Mouse (Mus musculus) embryonic facial prominence, embryonic 15.5 days (tissue): ENCODE data around the gene Ids. TPM values are rescaled to one million over a fixed set of nuclear protein-coding genes. Genes with fewer than 3 reads are reported as not detected.

Source experiments
- ATAC-seq: fragments of 200-750 bp; cut with Nextera tagmentation; 2 replicates; pipeline ENCODE4 v1.8.0; 2017; ENCODE audit warnings: low read depth, moderate TSS enrichment; ENCODE audit not compliant: insufficient number of reproducible peaks, low FRiP score, low TSS enrichment
- H3K27ac ChIP-seq: fragments of 300-500 bp; sonication (generic); replicated peaks from 2 replicates; pipeline ENCODE4 v1.5.1; 2015; ENCODE audit warnings: mild to moderate bottlenecking, inconsistent platforms
- H3K27me3 ChIP-seq: fragments of 300-500 bp; sonication (generic); 2 replicates; pipeline ENCODE4 v1.6.1; 2015; ENCODE audit warnings: inconsistent platforms
- H3K36me3 ChIP-seq: fragments of 300-500 bp; sonication (generic); 2 replicates; pipeline ENCODE4 v1.6.1; 2015; ENCODE audit warnings: mild to moderate bottlenecking, inconsistent platforms
- H3K4me1 ChIP-seq: fragments of 300-500 bp; sonication (generic); 2 replicates; pipeline ENCODE4 v1.6.1; 2015; ENCODE audit warnings: inconsistent platforms
- H3K4me2 ChIP-seq: fragments of 300-500 bp; sonication (generic); replicated peaks from 2 replicates; pipeline ENCODE4 v1.6.1; 2015; ENCODE audit warnings: mild to moderate bottlenecking, inconsistent platforms
- H3K4me3 ChIP-seq: fragments of 300-500 bp; sonication (generic); replicated peaks from 2 replicates; pipeline ENCODE4 v1.5.1; 2015; ENCODE audit warnings: mild to moderate bottlenecking, inconsistent platforms
- H3K9ac ChIP-seq: fragments of 300-500 bp; sonication (generic); 2 replicates; pipeline ENCODE4 v1.6.1; 2015; ENCODE audit warnings: inconsistent platforms
- H3K9me3 ChIP-seq: fragments of 300-500 bp; sonication (generic); replicated peaks from 2 replicates; pipeline ENCODE4 v1.6.1; 2016; ENCODE audit warnings: inconsistent platforms
- WGBS: fragments of 180-500 bp; shearing (Covaris S2); methylation state at CpG from one replicate; pipeline ENCODE4 v1.1.7; 2015; 5-methylcytosine and 5-hydroxymethylcytosine counted together
- polyA plus RNA-seq: library from polyadenylated mRNA; unstranded; fragments of >200 nt; fragmentation: Nextera tagmentation; extraction: Ambion mirVana; gene quantifications from 2 replicates; pipeline ENCODE4 v1.2.1, GENCODE M21; 2015

Ids gene
- polyA plus RNA-seq, 1 experiment from 2014 or later: 4.0 TPM

DNA sequence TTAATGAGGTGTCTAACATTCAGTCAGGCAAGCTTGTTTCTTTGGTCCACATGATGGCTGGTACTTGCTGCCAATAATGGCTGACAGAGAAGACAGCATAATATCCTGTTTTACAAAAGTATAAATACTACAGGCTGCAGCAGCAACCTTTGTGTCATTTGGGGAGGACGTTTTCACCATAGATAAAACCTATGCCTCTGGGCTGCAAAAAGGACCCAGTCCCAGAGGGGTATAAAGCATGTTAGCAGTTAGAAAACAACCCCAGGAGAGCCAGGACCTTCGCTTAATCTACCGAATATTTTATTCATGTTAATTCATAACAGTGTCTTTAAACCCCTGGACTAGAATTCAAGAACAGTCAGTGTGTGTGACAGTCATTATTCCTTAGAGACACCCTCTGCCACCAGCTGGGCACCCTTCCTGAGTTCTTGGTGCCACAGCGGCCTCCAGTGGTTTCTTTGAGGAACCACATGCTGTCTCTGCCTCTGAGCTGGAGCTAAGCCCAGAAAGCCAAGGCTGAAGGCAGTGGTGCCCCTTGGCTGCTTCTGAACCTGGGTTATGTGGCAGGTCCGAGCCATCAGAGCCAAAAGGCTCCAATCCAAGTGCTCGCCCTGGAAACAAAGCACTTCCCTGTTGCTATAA, 34.6 kb downstream of the Ids start:
- no peak for ATAC-seq
- WGBS: 20% methylated on average over 6 of the region's 6 CpGs
- H3K4me1 ChIP-seq: no peaks in the 10 kb centered on the region

DNA sequence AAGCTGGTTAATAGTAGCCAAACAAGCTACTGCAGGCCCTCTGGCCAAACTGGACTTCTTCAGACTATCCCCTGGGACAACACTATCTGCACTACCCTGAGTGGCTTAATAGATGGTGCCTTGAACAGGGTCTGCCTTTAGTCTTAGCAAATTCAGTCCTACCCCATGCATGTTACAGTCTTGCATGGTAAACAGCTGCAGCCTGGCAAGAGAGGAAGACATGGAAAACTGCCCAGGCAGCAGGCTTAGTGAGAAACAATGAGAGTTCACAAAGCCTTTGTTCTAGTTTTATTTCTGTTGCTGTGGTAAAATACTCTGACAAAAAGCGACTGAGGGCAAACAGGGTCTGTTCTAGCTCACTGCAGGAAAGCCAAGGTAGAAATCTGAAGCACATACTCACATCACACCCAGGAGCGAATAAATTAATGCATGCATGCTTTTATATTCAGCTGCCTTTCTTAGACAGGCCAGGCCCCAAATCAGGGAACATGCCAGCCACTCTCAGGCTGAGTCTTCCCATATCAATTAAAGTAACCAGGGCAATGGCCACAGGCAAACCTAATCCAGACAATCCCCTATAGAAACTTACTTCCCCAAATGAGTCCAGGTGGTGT, 36.2 kb downstream of the Ids start:
- 56% methylated on average over 2 of the region's 2 CpGs for WGBS
- H3K4me2 ChIP-seq: no peak overlapping the region
- no peak for ATAC-seq
- H3K9me3 ChIP-seq: no peaks in the 10 kb centered on the region
- no peaks in the 10 kb centered on the region for H3K4me1 ChIP-seq
- H3K27me3 ChIP-seq: no peaks in the 10 kb centered on the region
- H3K27ac ChIP-seq: no peak overlapping the region
- H3K9ac ChIP-seq: no peak overlapping the region
- no peaks in the 10 kb centered on the region for H3K36me3 ChIP-seq
- H3K4me3 ChIP-seq: no peak overlapping the region

More for the DNA sequence above, 34.6 kb downstream of the Ids start:
- no peak overlapping the region for H3K4me3 ChIP-seq
- no peaks in the 10 kb centered on the region for H3K27me3 ChIP-seq
- H3K9me3 ChIP-seq: no peaks in the 10 kb centered on the region
- H3K36me3 ChIP-seq: no peaks in the 10 kb centered on the region
- no peak overlapping the region for H3K9ac ChIP-seq
- H3K4me2 ChIP-seq: no peak overlapping the region
- H3K27ac ChIP-seq: no peak overlapping the region

DNA sequence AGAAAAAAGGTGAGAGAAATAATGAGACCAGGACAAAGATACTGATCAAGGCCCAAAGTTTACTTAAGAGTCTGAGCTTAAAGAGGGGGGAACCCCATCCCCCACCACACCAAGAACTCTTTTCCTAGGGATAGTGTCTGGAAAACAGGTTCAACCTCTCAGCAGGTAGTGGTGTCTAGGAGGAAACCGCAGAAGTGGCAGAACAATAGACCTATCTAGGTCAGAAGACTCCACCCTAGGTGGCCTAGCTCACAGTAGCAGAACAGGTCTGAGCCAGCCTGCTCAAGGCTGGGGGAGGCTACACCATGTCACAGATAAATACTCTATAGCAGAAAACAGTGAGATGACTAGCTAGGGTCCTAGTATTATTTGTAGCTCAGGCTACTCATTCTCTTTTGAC, 37.2 kb downstream of the Ids start:
- no peaks in the 10 kb centered on the region for H3K4me1 ChIP-seq
- no peak overlapping the region for H3K27ac ChIP-seq
- 53% methylated on average over 1 of the region's 1 CpGs for WGBS
- ATAC-seq: no peak
- no peaks in the 10 kb centered on the region for H3K9me3 ChIP-seq
- H3K9ac ChIP-seq: no peak overlapping the region
- H3K4me3 ChIP-seq: no peak overlapping the region
- no peak overlapping the region for H3K4me2 ChIP-seq
- H3K36me3 ChIP-seq: no peaks in the 10 kb centered on the region
- H3K27me3 ChIP-seq: no peaks in the 10 kb centered on the region

DNA sequence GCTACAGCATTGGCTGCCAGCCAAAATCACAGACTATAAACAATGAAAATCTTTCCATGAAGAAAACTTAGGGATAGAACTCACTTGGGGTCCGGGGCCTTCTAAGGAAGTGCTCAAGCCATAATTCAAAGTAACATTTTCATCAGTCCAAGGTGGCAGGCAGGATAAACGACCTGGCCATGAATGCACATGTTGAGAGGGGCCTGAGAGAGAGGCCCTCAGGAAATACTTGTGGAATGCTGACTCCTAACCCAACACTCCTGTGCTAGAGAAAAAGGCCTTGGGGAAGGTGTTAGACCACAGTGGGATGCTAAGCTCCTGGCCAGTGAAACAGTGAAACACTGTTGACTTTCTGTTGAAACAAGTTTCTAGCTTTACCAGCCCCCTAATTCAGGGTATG, 45.6 kb downstream of the Ids start:
- Histone ChIP-seq H3K27me3 (no peaks in the 10 kb centered on the region), H3K9me3 (no peaks in the 10 kb centered on the region), H3K4me1 (no peaks in the 10 kb centered on the region), H3K9ac (no peak overlapping the region), H3K27ac (no peak overlapping the region), H3K4me2 (no peak overlapping the region), H3K4me3 (no peak overlapping the region), H3K36me3 (no peaks in the 10 kb centered on the region)
- WGBS: 30% methylated on average over 2 of the region's 2 CpGs
- ATAC-seq: no peak

DNA sequence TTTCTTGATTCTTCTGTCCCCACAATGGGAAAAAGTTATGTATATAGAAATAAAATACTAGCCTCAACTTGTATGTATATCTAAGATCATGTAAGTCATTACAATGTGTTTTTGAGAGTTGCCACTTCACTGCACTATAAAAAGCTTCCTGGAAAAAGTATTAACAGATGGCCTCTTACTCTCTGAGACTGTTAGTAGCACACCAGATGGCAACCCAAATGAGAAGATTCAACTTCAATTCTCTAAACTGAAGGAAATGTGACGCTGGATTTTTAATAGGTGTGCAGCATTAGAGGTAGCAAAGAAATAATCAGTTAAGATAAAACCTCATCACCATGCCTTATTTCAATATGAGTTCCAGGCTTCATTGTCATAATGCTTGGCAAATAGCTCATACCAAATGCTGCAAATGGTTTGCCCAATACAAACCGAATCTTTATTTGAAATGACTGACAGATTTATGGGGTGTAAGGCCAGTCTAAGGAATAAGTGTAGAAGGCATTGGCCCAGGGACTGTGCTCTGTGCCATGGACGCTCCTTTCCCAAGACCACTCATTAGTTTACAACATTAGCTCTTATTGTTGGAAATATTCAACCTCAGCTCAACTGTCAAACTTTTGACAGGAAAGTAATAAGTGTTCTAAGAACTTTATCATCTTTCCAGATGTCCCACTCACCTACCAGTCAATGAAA, 49.8 kb downstream of the Ids start:
- Histone ChIP-seq H3K4me3 (no peak overlapping the region), H3K36me3 (no peaks in the 10 kb centered on the region), H3K9ac (no peak overlapping the region), H3K27ac (no peak overlapping the region), H3K27me3 (no peaks in the 10 kb centered on the region), H3K9me3 (no peaks in the 10 kb centered on the region), H3K4me1 (no peaks in the 10 kb centered on the region), H3K4me2 (no peak overlapping the region)
- ATAC-seq: no peak
- WGBS: 78% methylated on average over 3 of the region's 3 CpGs

Other genes starting within 250 kb of the Ids start
- 30.6 and 31.0 TPM in 2 replicates for gene 1110012L19Rik, start 20.8 kb upstream of the Ids start, polyA plus RNA-seq
- 42.7 and 49.3 TPM in 2 replicates for gene Tmem185a, start 112.1 kb upstream of the Ids start, polyA plus RNA-seq